Mouse (Mus musculus) CH12.LX (cell line): Measurements from ENCODE around the gene Cdyl2. TPM values are rescaled to one million over a fixed set of nuclear protein-coding genes. Genes with fewer than 3 reads are reported as not detected.

ENCODE experiments used
- DNase-seq: peaks from one replicate; pipeline ENCODE4 v3.0.0-alpha.2; 2013; ENCODE audit errors: extremely low read depth
- H3K27ac ChIP-seq: 2 replicates; pipeline ENCODE4 v1.5.1; 2012; ENCODE audit warnings: low read depth, mild to moderate bottlenecking, control low read depth, moderate library complexity; ENCODE audit not compliant: insufficient read depth
- H3K27me3 ChIP-seq: replicated peaks from 2 replicates; pipeline ENCODE3; 2012; ENCODE audit warnings: inconsistent platforms
- H3K36me3 ChIP-seq, 2 experiments: replicated peaks in 1 of 2; 2 replicates each; pipeline versions ENCODE3 to v1.6.1; 2012; ENCODE audit warnings: inconsistent platforms in 1 of 2, low read length in 1 of 2, mild to moderate bottlenecking in 1 of 2, mixed read lengths in 1 of 2, moderate library complexity in 1 of 2; ENCODE audit not compliant: control insufficient read depth in 1 of 2, insufficient read depth in 1 of 2
- H3K4me1 ChIP-seq, 2 experiments: 2 replicates each; pipeline ENCODE4 v1.6.1; 2012; ENCODE audit warnings: inconsistent platforms in 1 of 2, moderate library complexity in 1 of 2; ENCODE audit not compliant: insufficient read depth in 2 of 2, control insufficient read depth in 1 of 2
- H3K4me2 ChIP-seq: 2 replicates; pipeline ENCODE4 v1.6.1; 2012; ENCODE audit warnings: low read depth, mild to moderate bottlenecking, control low read depth; ENCODE audit not compliant: poor library complexity, insufficient read depth, severe bottlenecking
- H3K4me3 ChIP-seq, 3 experiments: fragments of 150-350 bp in 1 of 3; sonication (generic) in 1 of 3; replicated peaks in 1 of 3; 2 replicates each; pipeline versions ENCODE3 to v1.5.1; 2011 to 2012; ENCODE audit warnings: low read depth in 2 of 3, low read length in 2 of 3, mild to moderate bottlenecking in 2 of 3, moderate library complexity in 2 of 3, control low read depth in 1 of 3, improper control_type of control experiment in 1 of 3, inconsistent platforms in 1 of 3, mixed read lengths in 1 of 3; ENCODE audit not compliant: poor library complexity in 1 of 3
- H3K79me2 ChIP-seq: replicated peaks from 2 replicates; pipeline ENCODE4 v1.6.1; 2012; ENCODE audit warnings: mild to moderate bottlenecking, moderate library complexity; ENCODE audit not compliant: control insufficient read depth, poor library complexity, insufficient read depth, severe bottlenecking; ENCODE audit errors: extremely low read depth
- H3K9ac ChIP-seq: 2 replicates; pipeline ENCODE4 v1.6.1; 2012; ENCODE audit warnings: low read depth, mild to moderate bottlenecking, control low read depth, moderate library complexity; ENCODE audit not compliant: insufficient read depth
- H3K9me3 ChIP-seq: replicated peaks from 2 replicates; pipeline ENCODE3; 2012; ENCODE audit warnings: low read length, inconsistent platforms, mixed read lengths
- BHLHE40 ChIP-seq: IDR thresholded peaks from 2 replicates; pipeline ENCODE4 v1.6.1; 2011; ENCODE audit warnings: mild to moderate bottlenecking, low read depth, low read length, improper control_type of control experiment
- CHD1 ChIP-seq: IDR thresholded peaks from 2 replicates; pipeline ENCODE4 v1.6.1; 2012; ENCODE audit warnings: low read depth, low read length, improper control_type of control experiment, inconsistent platforms
- CHD2 ChIP-seq: IDR thresholded peaks from 2 replicates; pipeline ENCODE4 v1.6.1; 2011; ENCODE audit warnings: low read length, improper control_type of control experiment
- CTCF ChIP-seq, 2 experiments: IDR thresholded peaks in 1 of 2; conservative IDR thresholded peaks in 1 of 2; 2 replicates each; pipeline ENCODE4 v1.5.1; 2011 to 2012; ENCODE audit warnings: low read depth in 2 of 2, low read length in 2 of 2, improper control_type of control experiment in 1 of 2, inconsistent platforms in 1 of 2, mild to moderate bottlenecking in 1 of 2, moderate library complexity in 1 of 2
- E2F4 ChIP-seq: IDR thresholded peaks from 2 replicates; pipeline ENCODE4 v1.6.1; 2011; ENCODE audit warnings: low read depth, low read length, improper control_type of control experiment; ENCODE audit not compliant: insufficient replicate concordance
- ELF1 ChIP-seq: IDR thresholded peaks from 2 replicates; pipeline ENCODE4 v1.6.1; 2014; ENCODE audit warnings: low read depth, mild to moderate bottlenecking, inconsistent platforms, low read length, improper control_type of control experiment
- EP300 ChIP-seq: IDR thresholded peaks from 2 replicates; pipeline ENCODE4 v1.6.1; 2011; ENCODE audit warnings: low read length, improper control_type of control experiment
- ETS1 ChIP-seq: conservative IDR thresholded peaks from 2 replicates; pipeline ENCODE4 v1.6.1; 2012; ENCODE audit warnings: low read depth, mild to moderate bottlenecking, inconsistent platforms, low read length, improper control_type of control experiment, moderate library complexity
- GABPA ChIP-seq: IDR thresholded peaks from 2 replicates; pipeline ENCODE4 v1.6.1; 2012; ENCODE audit warnings: low read depth, low read length, improper control_type of control experiment, inconsistent platforms; ENCODE audit not compliant: insufficient replicate concordance
- HCFC1 ChIP-seq: IDR thresholded peaks from 2 replicates; pipeline ENCODE4 v1.6.1; 2012; ENCODE audit warnings: low read depth, mild to moderate bottlenecking, inconsistent platforms, low read length, improper control_type of control experiment
- IRF4 ChIP-seq: IDR thresholded peaks from 2 replicates; pipeline ENCODE4 v1.6.1; 2014; ENCODE audit warnings: low read depth, mild to moderate bottlenecking, inconsistent platforms, low read length, improper control_type of control experiment
- JUN ChIP-seq: IDR thresholded peaks from 2 replicates; pipeline ENCODE4 v1.6.1; 2011; ENCODE audit warnings: low read depth, mild to moderate bottlenecking, low read length, improper control_type of control experiment, moderate library complexity; ENCODE audit not compliant: insufficient read depth
- JUND ChIP-seq: conservative IDR thresholded peaks from 2 replicates; pipeline ENCODE4 v1.6.1; 2011; ENCODE audit warnings: low read depth, low read length, improper control_type of control experiment
- KAT2A ChIP-seq: IDR thresholded peaks from 2 replicates; pipeline ENCODE4 v1.6.1; 2012; ENCODE audit warnings: low read length, improper control_type of control experiment, inconsistent platforms; ENCODE audit not compliant: insufficient replicate concordance
- MAFK ChIP-seq: IDR thresholded peaks from 2 replicates; pipeline ENCODE4 v1.6.1; 2011; ENCODE audit warnings: low read length, improper control_type of control experiment; ENCODE audit not compliant: insufficient replicate concordance
- MAX ChIP-seq: IDR thresholded peaks from 2 replicates; pipeline ENCODE4 v1.6.1; 2011; ENCODE audit warnings: low read length, improper control_type of control experiment
- MAZ ChIP-seq: IDR thresholded peaks from 2 replicates; pipeline ENCODE4 v1.6.1; 2012; ENCODE audit warnings: low read depth, mild to moderate bottlenecking, inconsistent platforms, low read length, improper control_type of control experiment, moderate library complexity
- MEF2A ChIP-seq: IDR thresholded peaks from 2 replicates; pipeline ENCODE4 v1.6.1; 2014; ENCODE audit warnings: low read depth, mild to moderate bottlenecking, inconsistent platforms, low read length, improper control_type of control experiment, borderline replicate concordance
- MYC ChIP-seq: IDR thresholded peaks from 2 replicates; pipeline ENCODE4 v1.6.1; 2011; ENCODE audit warnings: low read depth, mild to moderate bottlenecking, improper control_type of control experiment, low read length
- NELFE ChIP-seq: IDR thresholded peaks from 2 replicates; pipeline ENCODE4 v1.6.1; 2011; ENCODE audit warnings: low read depth, low read length, improper control_type of control experiment
- NRF1 ChIP-seq: IDR thresholded peaks from 2 replicates; pipeline ENCODE4 v1.6.1; 2014; ENCODE audit warnings: low read depth, mild to moderate bottlenecking, inconsistent platforms, low read length, improper control_type of control experiment, moderate library complexity
- PAX5 ChIP-seq: IDR thresholded peaks from 2 replicates; pipeline ENCODE4 v1.6.1; 2012; ENCODE audit warnings: low read length, inconsistent platforms, mixed read lengths
- POLR2A ChIP-seq: IDR thresholded peaks from 2 replicates; pipeline ENCODE4 v1.6.1; 2011; ENCODE audit warnings: low read depth, mild to moderate bottlenecking, improper control_type of control experiment, low read length
- POLR2AphosphoS2 ChIP-seq: IDR thresholded peaks from 2 replicates; pipeline ENCODE4 v1.6.1; 2011; ENCODE audit warnings: low read depth, low read length, improper control_type of control experiment
- RAD21 ChIP-seq: IDR thresholded peaks from 2 replicates; pipeline ENCODE4 v1.6.1; 2011; ENCODE audit warnings: low read depth, mild to moderate bottlenecking, low read length, improper control_type of control experiment, moderate library complexity
- RCOR1 ChIP-seq: conservative IDR thresholded peaks from 2 replicates; pipeline ENCODE4 v1.6.1; 2012; ENCODE audit warnings: low read depth, mild to moderate bottlenecking, inconsistent platforms, low read length, improper control_type of control experiment
- SMC3 ChIP-seq: IDR thresholded peaks from 2 replicates; pipeline ENCODE4 v1.6.1; 2011; ENCODE audit warnings: low read depth, low read length, improper control_type of control experiment
- TBP ChIP-seq: conservative IDR thresholded peaks from 2 replicates; pipeline ENCODE4 v1.6.1; 2011; ENCODE audit warnings: low read depth, low read length, improper control_type of control experiment
- TCF12 ChIP-seq: IDR thresholded peaks from 2 replicates; pipeline ENCODE4 v1.6.1; 2014; ENCODE audit warnings: low read depth, mild to moderate bottlenecking, inconsistent platforms, low read length, improper control_type of control experiment
- UBTF ChIP-seq: IDR thresholded peaks from 2 replicates; pipeline ENCODE4 v1.6.1; 2012; ENCODE audit warnings: low read depth, mild to moderate bottlenecking, inconsistent platforms, low read length, improper control_type of control experiment, moderate library complexity
- USF1 ChIP-seq: IDR thresholded peaks from 2 replicates; pipeline ENCODE4 v1.6.1; 2014; ENCODE audit warnings: low read depth, mild to moderate bottlenecking, inconsistent platforms, low read length, improper control_type of control experiment
- USF2 ChIP-seq: conservative IDR thresholded peaks from 2 replicates; pipeline ENCODE4 v1.6.1; 2011; ENCODE audit warnings: low read depth, low read length, improper control_type of control experiment
- ZKSCAN1 ChIP-seq: IDR thresholded peaks from 2 replicates; pipeline ENCODE4 v1.6.1; 2012; ENCODE audit warnings: low read depth, inconsistent platforms, low read length, improper control_type of control experiment, borderline replicate concordance
- ZMIZ1 ChIP-seq: IDR thresholded peaks from 2 replicates; pipeline ENCODE4 v1.6.1; 2012; ENCODE audit warnings: low read depth, mild to moderate bottlenecking, inconsistent platforms, low read length, improper control_type of control experiment
- ZNF384 ChIP-seq: IDR thresholded peaks from 2 replicates; pipeline ENCODE4 v1.6.1; 2012; ENCODE audit warnings: low read depth, low read length, improper control_type of control experiment, inconsistent platforms
- dilution Hi-C: fragments of 300-500 bp; cut with MboI; formaldehyde crosslinking; loops from 2 replicates; pipeline ENCODE4 v1.14.3; 2020; ENCODE audit warnings: low sequenced_read_pairs; ENCODE audit not compliant: extremely low pct_unique_long_range_greater_than_20kb, extremely low pct_ligation_motif_present
- in situ Hi-C: fragments of 300-500 bp; cut with MboI; formaldehyde crosslinking; loops from 3 replicates; pipeline ENCODE4 v1.14.3; 2019; ENCODE audit warnings: low sequenced_read_pairs, low pct_ligation_motif_present, low pct_unique_long_range_greater_than_20kb, mixed read lengths
- polyA plus RNA-seq: library from polyadenylated mRNA; unstranded; fragments of >175 nt; gene quantifications from 2 replicates; pipeline ENCODE4 v1.2.1, GENCODE M21; 2012; ENCODE audit warnings: low read depth; ENCODE audit not compliant: insufficient read length
- total RNA-seq, 2 experiments: library from RNA; depleted of rRNA; stranded (reverse); fragments of 300-350 nt in 1 of 2; fragments of >200 nt in 1 of 2; gene quantifications; 2 replicates each; pipeline ENCODE4 v1.2.3; 2012 to 2014

The Cdyl2 gene
- total and polyA plus RNA-seq, 3 experiments = 4.4 to 9.4 (median 6.9) TPM

GRCm38 (mm10) chr8:116635972-116636371 is 96.8 kb downstream of the Cdyl2 start (continued):
- TF ChIP-seq POLR2AphosphoS2 (no peak), IRF4 (peak; percentile 89), NRF1 (no peak), MEF2A (peak; percentile 98), ETS1 (peak; percentile 95), PAX5 (no peak), SMC3 (no peak; the same call in 1 of the 2 replicates), JUND (peak; percentile 52; the same call in 1 of the 2 replicates), TBP (no peak; the same call in 1 of the 2 replicates), BHLHE40 (peak; percentile 93), CTCF (conservative IDR thresholded peaks at IDR 0.05 in 1 of 2, IDR thresholded peaks at IDR 0.05 in 1 of 2; ENCODE audit: low read depth in 2 of 2, low read length in 2 of 2) (no peak), NELFE (no peak), UBTF (no peak)

- peak overlapping the region; percentile 91; the same call in 1 of the 2 replicates for H3K4me2 ChIP-seq
- peak overlapping the region; percentile 96 for H3K27ac ChIP-seq
- peak; percentile 76 for DNase-seq
- dilution Hi-C loops (no loop called here), in situ Hi-C loops (no loop called here)
- peak overlapping the region; percentile 21 to 52 (median 44) for H3K4me3 ChIP-seq
- H3K79me2 ChIP-seq = no peaks in the 10 kb centered on the region
- H3K36me3 ChIP-seq = peaks cover 0 to 1% of the 10 kb centered on the region in 2 experiments
- no peaks in the 10 kb centered on the region for H3K27me3 ChIP-seq
- H3K4me1 ChIP-seq = peaks cover 32 to 72% of the 10 kb centered on the region in 2 experiments
- no peaks in the 10 kb centered on the region for H3K9me3 ChIP-seq
- H3K9ac ChIP-seq = peak overlapping the region; percentile 62
- TF ChIP-seq USF2 = no peak
- TF ChIP-seq MEF2A = peak; percentile 73
- no peak for TF ChIP-seq USF1
- no peak for TF ChIP-seq ZMIZ1
- no peak; the same call in 1 of the 2 replicates for TF ChIP-seq MYC
- TF ChIP-seq TBP = 0 out of 2 replicates have a peak, but pooled peaks have one; percentile 49
- no peak for TF ChIP-seq IRF4
- TF ChIP-seq ELF1 = no peak
- TF ChIP-seq UBTF = no peak
- peak; percentile 50; the same call in 1 of the 2 replicates for TF ChIP-seq ZNF384
- TF ChIP-seq CHD2 = peak; percentile 68
- TF ChIP-seq NELFE = 0 out of 2 replicates have a peak, but pooled peaks have one; percentile 25
- TF ChIP-seq POLR2A = peak; percentile 57; the same call in 1 of the 2 replicates
- no peak for TF ChIP-seq PAX5
- no peak for TF ChIP-seq CHD1
- TF ChIP-seq EP300 = peak; percentile 85
- TF ChIP-seq RAD21 = peak; percentile 13
- peak; percentile 49 for TF ChIP-seq JUND
- TF ChIP-seq SMC3 = peak; percentile 8; the same call in 1 of the 2 replicates
- TF ChIP-seq KAT2A = no peak
- TF ChIP-seq TCF12 = peak; percentile 87
- peak; percentile 38; the same call in 1 of the 2 replicates for TF ChIP-seq NRF1
- TF ChIP-seq MAZ = peak; percentile 70; the same call in 1 of the 2 replicates
- TF ChIP-seq POLR2AphosphoS2 = no peak
- no peak for TF ChIP-seq HCFC1
- peak; percentile 48; the same call in 1 of the 2 replicates for TF ChIP-seq JUN
- no peak for TF ChIP-seq ZKSCAN1
- TF ChIP-seq MAFK = peak; percentile 48; the same call in 1 of the 2 replicates
- no peak for TF ChIP-seq GABPA
- TF ChIP-seq MAX = no peak; the same call in 1 of the 2 replicates
- TF ChIP-seq E2F4 = no peak
- TF ChIP-seq RCOR1 = 0 out of 2 replicates have a peak, but pooled peaks have one; percentile 50
- no peak for TF ChIP-seq CTCF (conservative IDR thresholded peaks at IDR 0.05 in 1 of 2, IDR thresholded peaks at IDR 0.05 in 1 of 2; ENCODE audit: low read depth in 2 of 2, low read length in 2 of 2)
Measured at GRCm38 (mm10) chr8:116635261-116635660, 97.5 kb downstream of the Cdyl2 start.
